Mouse (Mus musculus) left cerebral cortex, adult 6 months (tissue): ENCODE measurements around the gene Nfib. TPM values are rescaled to one million over a fixed set of nuclear protein-coding genes. Genes with fewer than 3 reads are reported as not detected.

ENCODE experiments used
- long read RNA-seq, 2 experiments: library from polyadenylated mRNA; unstranded; transcript quantifications; one replicate each; pipeline ENCODE4 v2.0.0; 2019 to 2020
- polyA plus RNA-seq: library from polyadenylated mRNA; unstranded; fragments of <200 nt; fragmentation: Nextera tagmentation; gene quantifications from 2 replicates; pipeline ENCODE4 v1.2.3, GENCODE M21; 2021

Gene Nfib
- polyA plus RNA-seq = 11.7 and 15.4 TPM in 2 replicates
- long read RNA-seq, experiment 1, full-length matches to known transcripts = 18 of 46 reads
- long read RNA-seq, experiment 1, partial matches to known transcripts = 0 of 46 reads
- long read RNA-seq, experiment 1, other reads (novel, unspliced or antisense) = 28 of 46 reads
- long read RNA-seq, experiment 2, partial matches to known transcripts = 3 of 48 reads
- long read RNA-seq, experiment 2, other reads (novel, unspliced or antisense) = 44 of 48 reads

GRCm38 (mm10) chr4:82704841-82705794 lies at the start of gene Nfib:
Gene Nfib, minus strand, starts transcription at chr4:82705750.

Other genes starting within 250 kb of the Nfib start
- gene Zdhhc21, start 154.2 kb upstream of the Nfib start, polyA plus RNA-seq = 16.7 and 19.8 TPM in 2 replicates
- 0.11 and 0.18 TPM in 2 replicates for gene Cer1, start 179.4 kb upstream of the Nfib start, polyA plus RNA-seq